Mouse (Mus musculus) bone marrow, adult 2 months (tissue): Measurements from ENCODE around the gene Iqcd.

ENCODE experiments used
- CTCF ChIP-seq: fragments of 200-500 bp; IDR thresholded peaks from 2 replicates; pipeline ENCODE4 v1.5.1; 2011; ENCODE audit warnings: low read length, control low read depth; ENCODE audit not compliant: control insufficient read depth, insufficient read depth
- POLR2A ChIP-seq: fragments of 200-500 bp; IDR thresholded peaks from 2 replicates; pipeline ENCODE4 v1.6.1; 2011; ENCODE audit warnings: low read depth, mild to moderate bottlenecking, control low read depth, low read length, borderline replicate concordance; ENCODE audit not compliant: control insufficient read depth

GRCm38 (mm10) chr5:120615903-120616302, 27.1 kb downstream of the Iqcd start:
- TF ChIP-seq CTCF = peak; percentile 42; the same call in 1 of the 2 replicates
- TF ChIP-seq POLR2A = no peak
